Mouse (Mus musculus) MEL (cell line): ENCODE results near the gene Wdr89. TPM values are rescaled to one million over a fixed set of nuclear protein-coding genes. Genes with fewer than 3 reads are reported as not detected.

ENCODE experiments used
- DNase-seq: peaks from one replicate; pipeline ENCODE4 v3.0.0; 2011; ENCODE audit warnings: low read depth, low spot score
- H3K27ac ChIP-seq: 2 replicates; pipeline ENCODE4 v1.5.1; 2012; ENCODE audit warnings: low read depth, mild to moderate bottlenecking, control low read depth, low read length, moderate library complexity; ENCODE audit not compliant: control insufficient read depth
- H3K27me3 ChIP-seq, 2 experiments: fragments of 150-350 bp in 1 of 2; sonication (generic) in 1 of 2; 2 replicates each; pipeline ENCODE4 v1.6.1; 2012; ENCODE audit warnings: low read length in 2 of 2, mild to moderate bottlenecking in 2 of 2, improper control_type of control experiment in 1 of 2, moderate library complexity in 1 of 2; ENCODE audit not compliant: insufficient read depth in 2 of 2, control insufficient read depth in 1 of 2
- H3K36me3 ChIP-seq, 2 experiments: 2 replicates each; pipeline ENCODE4 v1.6.1; 2012 to 2014; ENCODE audit warnings: low read length in 2 of 2, improper control_type of control experiment in 1 of 2, inconsistent platforms in 1 of 2, mild to moderate bottlenecking in 1 of 2; ENCODE audit not compliant: insufficient read depth in 2 of 2, control insufficient read depth in 1 of 2
- H3K4me1 ChIP-seq, 2 experiments: fragments of 150-350 bp in 1 of 2; sonication (generic) in 1 of 2; 2 replicates each; pipeline ENCODE4 v1.6.1; 2012; ENCODE audit warnings: low read length in 2 of 2, improper control_type of control experiment in 1 of 2, mild to moderate bottlenecking in 1 of 2; ENCODE audit not compliant: insufficient read depth in 2 of 2, control insufficient read depth in 1 of 2
- H3K4me3 ChIP-seq, 2 experiments: fragments of 150-350 bp in 1 of 2; sonication (generic) in 1 of 2; 2 replicates each; pipeline ENCODE4 v1.5.1; 2012; ENCODE audit warnings: low read depth in 2 of 2, low read length in 2 of 2, mild to moderate bottlenecking in 2 of 2, moderate library complexity in 2 of 2, control low read depth in 1 of 2, improper control_type of control experiment in 1 of 2; ENCODE audit not compliant: control insufficient read depth in 1 of 2, insufficient read depth in 1 of 2
- H3K79me2 ChIP-seq: 2 replicates; pipeline ENCODE4 v1.6.1; 2012; ENCODE audit warnings: mild to moderate bottlenecking, low read length, moderate library complexity; ENCODE audit not compliant: control insufficient read depth, poor library complexity, insufficient read depth
- H3K9ac ChIP-seq: 2 replicates; pipeline ENCODE4 v1.6.1; 2012; ENCODE audit warnings: low read depth, mild to moderate bottlenecking, control low read depth, low read length, moderate library complexity; ENCODE audit not compliant: control insufficient read depth, poor library complexity, severe bottlenecking
- H3K9me3 ChIP-seq: fragments of 150-350 bp; sonication (generic); replicated peaks from 2 replicates; pipeline ENCODE4 v1.6.1; 2012; ENCODE audit warnings: mild to moderate bottlenecking, low read length, improper control_type of control experiment, moderate library complexity; ENCODE audit not compliant: insufficient read depth
- BHLHE40 ChIP-seq: IDR thresholded peaks from 2 replicates; pipeline ENCODE4 v1.6.1; 2012; ENCODE audit warnings: low read depth, mild to moderate bottlenecking, inconsistent platforms, low read length, improper control_type of control experiment, borderline replicate concordance
- CHD2 ChIP-seq: IDR thresholded peaks from 2 replicates; pipeline ENCODE4 v1.6.1; 2011; ENCODE audit warnings: low read length, improper control_type of control experiment
- CTCF ChIP-seq, 3 experiments: IDR thresholded peaks in 2 of 3; conservative IDR thresholded peaks in 1 of 3; 2 replicates each; pipeline ENCODE4 v1.5.1; 2011 to 2012; ENCODE audit warnings: low read length in 3 of 3, low read depth in 2 of 3, mild to moderate bottlenecking in 2 of 3, improper control_type of control experiment in 1 of 3, inconsistent platforms in 1 of 3, mixed read lengths in 1 of 3, moderate library complexity in 1 of 3; ENCODE audit not compliant: control insufficient read depth in 1 of 3, insufficient read depth in 1 of 3, poor library complexity in 1 of 3, severe bottlenecking in 1 of 3
- ELF1 ChIP-seq: IDR thresholded peaks from 2 replicates; pipeline ENCODE4 v1.6.1; 2014; ENCODE audit warnings: low read depth, mild to moderate bottlenecking, inconsistent platforms, low read length, improper control_type of control experiment, moderate library complexity
- ETS1 ChIP-seq: IDR thresholded peaks from 2 replicates; pipeline ENCODE4 v1.6.1; 2012; ENCODE audit warnings: low read depth, mild to moderate bottlenecking, inconsistent platforms, low read length, improper control_type of control experiment, moderate library complexity
- GABPA ChIP-seq: IDR thresholded peaks from 2 replicates; pipeline ENCODE4 v1.6.1; 2012; ENCODE audit warnings: low read depth, mild to moderate bottlenecking, inconsistent platforms, low read length, improper control_type of control experiment, moderate library complexity
- GATA1 ChIP-seq: IDR thresholded peaks from 2 replicates; pipeline ENCODE4 v1.6.1; 2011; ENCODE audit warnings: low read depth, low read length, improper control_type of control experiment
- HCFC1 ChIP-seq: IDR thresholded peaks from 2 replicates; pipeline ENCODE4 v1.6.1; 2012; ENCODE audit warnings: low read depth, mild to moderate bottlenecking, inconsistent platforms, low read length, improper control_type of control experiment, moderate library complexity
- JUND ChIP-seq: IDR thresholded peaks from 2 replicates; pipeline ENCODE4 v1.6.1; 2011; ENCODE audit warnings: low read depth, mild to moderate bottlenecking, improper control_type of control experiment, low read length
- KAT2A ChIP-seq: conservative IDR thresholded peaks from 2 replicates; pipeline ENCODE4 v1.6.1; 2012; ENCODE audit warnings: low read depth, low read length, improper control_type of control experiment, inconsistent platforms
- MAX ChIP-seq: IDR thresholded peaks from 2 replicates; pipeline ENCODE4 v1.6.1; 2011; ENCODE audit warnings: low read length, improper control_type of control experiment
- MYB ChIP-seq: IDR thresholded peaks from 2 replicates; pipeline ENCODE4 v1.6.1; 2011; ENCODE audit warnings: mild to moderate bottlenecking, low read depth, low read length, improper control_type of control experiment
- MYC ChIP-seq: IDR thresholded peaks from 2 replicates; pipeline ENCODE4 v1.6.1; 2011; ENCODE audit warnings: low read depth, mild to moderate bottlenecking, low read length, improper control_type of control experiment, moderate library complexity
- NELFE ChIP-seq: IDR thresholded peaks from 2 replicates; pipeline ENCODE4 v1.6.1; 2011; ENCODE audit warnings: low read depth, low read length, improper control_type of control experiment
- POLR2A ChIP-seq, 2 experiments: IDR thresholded peaks; 2 replicates each; pipeline ENCODE4 v1.6.1; 2011 to 2012; ENCODE audit warnings: low read length in 2 of 2, mild to moderate bottlenecking in 2 of 2, control low read depth in 1 of 2, improper control_type of control experiment in 1 of 2, low read depth in 1 of 2, moderate library complexity in 1 of 2; ENCODE audit not compliant: control insufficient read depth in 1 of 2, insufficient read depth in 1 of 2, poor library complexity in 1 of 2
- POLR2AphosphoS2 ChIP-seq: IDR thresholded peaks from 2 replicates; pipeline ENCODE4 v1.6.1; 2011; ENCODE audit warnings: low read length, improper control_type of control experiment
- POLR2AphosphoS5 ChIP-seq: IDR thresholded peaks from 2 replicates; pipeline ENCODE4 v1.6.1; 2012; ENCODE audit warnings: low read depth, borderline replicate concordance, mild to moderate bottlenecking, inconsistent platforms, low read length, moderate library complexity, mixed read lengths
- RAD21 ChIP-seq: IDR thresholded peaks from 2 replicates; pipeline ENCODE4 v1.6.1; 2011; ENCODE audit warnings: mild to moderate bottlenecking, low read depth, low read length, improper control_type of control experiment
- SMC3 ChIP-seq: IDR thresholded peaks from 2 replicates; pipeline ENCODE4 v1.6.1; 2011; ENCODE audit warnings: low read depth, low read length, improper control_type of control experiment
- TAL1 ChIP-seq: IDR thresholded peaks from 2 replicates; pipeline ENCODE4 v1.6.1; 2012; ENCODE audit warnings: mild to moderate bottlenecking, inconsistent platforms, low read length, moderate library complexity, mixed read lengths
- TCF12 ChIP-seq: IDR thresholded peaks from 2 replicates; pipeline ENCODE4 v1.6.1; 2014; ENCODE audit warnings: low read depth, mild to moderate bottlenecking, inconsistent platforms, low read length, improper control_type of control experiment, moderate library complexity
- USF1 ChIP-seq: IDR thresholded peaks from 2 replicates; pipeline ENCODE4 v1.6.1; 2014; ENCODE audit warnings: low read depth, mild to moderate bottlenecking, inconsistent platforms, low read length, improper control_type of control experiment, moderate library complexity
- USF2 ChIP-seq, 2 experiments: IDR thresholded peaks; 2 replicates each; pipeline ENCODE4 v1.6.1; 2011 to 2012; ENCODE audit warnings: improper control_type of control experiment in 2 of 2, low read length in 2 of 2, borderline replicate concordance in 1 of 2, inconsistent platforms in 1 of 2, low read depth in 1 of 2, mild to moderate bottlenecking in 1 of 2; ENCODE audit not compliant: insufficient read depth in 1 of 2
- ZC3H11A ChIP-seq: IDR thresholded peaks from 2 replicates; pipeline ENCODE4 v1.6.1; 2012; ENCODE audit warnings: low read depth, mild to moderate bottlenecking, inconsistent platforms, low read length, improper control_type of control experiment
- polyA plus RNA-seq, 2 experiments: library from polyadenylated mRNA; stranded (reverse) in 1 of 2; unstranded in 1 of 2; fragments of >175 nt in 1 of 2; fragments of >200 nt in 1 of 2; gene quantifications; 2 replicates each; pipeline versions ENCODE4 v1.2.1 to v1.2.4; 2012; ENCODE audit warnings: low replicate concordance in 2 of 2, low read depth in 1 of 2; ENCODE audit not compliant: insufficient read length in 2 of 2, insufficient read depth in 1 of 2, missing spikeins in 1 of 2
- total RNA-seq: library from RNA; depleted of rRNA; stranded (reverse); fragments of 300-350 nt; gene quantifications from 2 replicates; pipeline ENCODE4 v1.2.3, GENCODE M21; 2012

The Wdr89 gene
- total and polyA plus RNA-seq, 3 experiments, result 10.2 to 57.8 (median 31.2) TPM

GRCm38 (mm10) chr12:75635771-75636430 lies 33.4 kb downstream of the Wdr89 start:
- H3K27me3 ChIP-seq, result no peaks in the 10 kb centered on the region
- peaks cover 0 to 6% of the 10 kb centered on the region in 2 experiments; a peak in 2 of 4 replicates for H3K4me1 ChIP-seq
- no peak overlapping the region for H3K27ac ChIP-seq
- DNase-seq, result no peak
- no peak for TF ChIP-seq HCFC1
- TF ChIP-seq POLR2A (IDR thresholded peaks at IDR 0.05; ENCODE audit: control insufficient read depth in 1 of 2, insufficient read depth in 1 of 2, low read depth in 1 of 2, low read length in 2 of 2, poor library complexity in 1 of 2), result no peak
- TF ChIP-seq ELF1, result no peak
- no peak for TF ChIP-seq GABPA
- TF ChIP-seq JUND, result no peak
- no peak for TF ChIP-seq NELFE
- no peak for TF ChIP-seq SMC3
- no peak for TF ChIP-seq MYB
- TF ChIP-seq GATA1, result no peak
- no peak for TF ChIP-seq USF1
- no peak for TF ChIP-seq POLR2AphosphoS2
- no peak for TF ChIP-seq BHLHE40
- no peak for TF ChIP-seq ZC3H11A
- no peak for TF ChIP-seq MAX
- TF ChIP-seq ETS1, result no peak
- no peak for TF ChIP-seq TAL1
- TF ChIP-seq POLR2AphosphoS5, result no peak
- TF ChIP-seq CHD2, result no peak
- no peak for TF ChIP-seq USF2 (IDR thresholded peaks at IDR 0.05; ENCODE audit: borderline replicate concordance in 1 of 2, insufficient read depth in 1 of 2, low read depth in 1 of 2, low read length in 2 of 2)
- TF ChIP-seq, all 39 proteins: peak for 0
- no peak overlapping the region for H3K4me3 ChIP-seq
- H3K79me2 ChIP-seq, result no peaks in the 10 kb centered on the region
- H3K9me3 ChIP-seq, result no peaks in the 10 kb centered on the region
- H3K9ac ChIP-seq, result no peak overlapping the region
- H3K36me3 ChIP-seq, result peaks cover 0 to 6% of the 10 kb centered on the region in 2 experiments; a peak in 2 of 4 replicates

GRCm38 (mm10) chr12:75629618-75630017 lies 39.7 kb downstream of the Wdr89 start:
- DNase-seq, result peak; percentile 23

More at GRCm38 (mm10) chr12:75629618-75630017, 39.7 kb downstream of the Wdr89 start:
- Histone ChIP-seq H3K79me2 (no peaks in the 10 kb centered on the region), H3K4me1 (no peaks in the 10 kb centered on the region), H3K9me3 (no peaks in the 10 kb centered on the region), H3K36me3 (no peaks in the 10 kb centered on the region), H3K4me3 (no peak overlapping the region), H3K9ac (no peak overlapping the region), H3K27ac (no peak overlapping the region), H3K27me3 (no peaks in the 10 kb centered on the region)
- TF ChIP-seq TCF12 (no peak), ELF1 (no peak), RAD21 (peak; percentile 52), GABPA (no peak), KAT2A (no peak), CTCF (IDR thresholded peaks at IDR 0.05 in 2 of 3, conservative IDR thresholded peaks at IDR 0.05 in 1 of 3; ENCODE audit: control insufficient read depth in 1 of 3, insufficient read depth in 1 of 3, low read depth in 2 of 3, low read length in 3 of 3, poor library complexity in 1 of 3, severe bottlenecking in 1 of 3) (peak; percentile 13 to 66 (median 29); a peak in 2 of 6 replicates), MYC (peak; percentile 61; the same call in 1 of the 2 replicates), JUND (no peak), HCFC1 (no peak), ZC3H11A (peak; percentile 31; the same call in 1 of the 2 replicates), SMC3 (peak; percentile 57)
